Mouse (Mus musculus): Measurements from ENCODE around the gene Pak1.

- no peak for TF ChIP-seq ZKSCAN1 (IDR thresholded peaks at IDR 0.05; ENCODE audit: low read depth, low read length)
- no peak for TF ChIP-seq GATA1 (IDR thresholded peaks at IDR 0.05; ENCODE audit: low read depth, low read length)
- TF ChIP-seq RAD21 (IDR thresholded peaks at IDR 0.05; ENCODE audit: low read depth, low read length), result no peak
- TF ChIP-seq POLR2A (IDR thresholded peaks at IDR 0.05; ENCODE audit: control insufficient read depth in 1 of 2, insufficient read depth in 1 of 2, low read depth in 1 of 2, low read length in 2 of 2, poor library complexity in 1 of 2), result no peak
- no peak for TF ChIP-seq EP300 (IDR thresholded peaks at IDR 0.05; ENCODE audit: low read depth in 1 of 2, low read length in 2 of 2)
- TF ChIP-seq MAFK (IDR thresholded peaks at IDR 0.05; ENCODE audit: borderline replicate concordance, low read depth, low read length), result no peak
- TF ChIP-seq BHLHE40 (IDR thresholded peaks at IDR 0.05; ENCODE audit: borderline replicate concordance, low read depth, low read length), result no peak
- TF ChIP-seq CTCF (IDR thresholded peaks at IDR 0.05 in 2 of 3, conservative IDR thresholded peaks at IDR 0.05 in 1 of 3; ENCODE audit: control insufficient read depth in 1 of 3, insufficient read depth in 1 of 3, low read depth in 2 of 3, low read length in 3 of 3, poor library complexity in 1 of 3, severe bottlenecking in 1 of 3), result no peak
- TF ChIP-seq TBP (IDR thresholded peaks at IDR 0.05; ENCODE audit: low read depth, low read length), result no peak
- no peak for TF ChIP-seq MAZ (IDR thresholded peaks at IDR 0.05; ENCODE audit: low read depth, low read length)
- TF ChIP-seq KAT2A (conservative IDR thresholded peaks at IDR 0.05; ENCODE audit: low read depth, low read length), result no peak
- no peak for TF ChIP-seq NELFE (IDR thresholded peaks at IDR 0.05; ENCODE audit: low read depth, low read length)
- no peak for TF ChIP-seq E2F4 (IDR thresholded peaks at IDR 0.05; ENCODE audit: borderline replicate concordance, low read depth, low read length)
- TF ChIP-seq MEF2A (IDR thresholded peaks at IDR 0.05; ENCODE audit: extremely low read depth, insufficient replicate concordance, low read depth, low read length, poor library complexity, severe bottlenecking), result no peak
These were observed 38.8 kb upstream of the Pak1 start for GRCm38 (mm10) chr7:97749207-97750190.
